Mouse (Mus musculus): Measurements from ENCODE around the gene Trnp1. TPM values are rescaled to one million over a fixed set of nuclear protein-coding genes. Genes with fewer than 3 reads are reported as not detected.
"Not testable (repeated sequence)": the region's sequence is repeated elsewhere in the genome, so short reads cannot be mapped to it uniquely, and the experiment has no call there.

Trnp1 gene
- polyA plus RNA-seq (2015; fragmentation: Nextera tagmentation; extraction: Ambion mirVana): 1.3 and 1.4 TPM in 2 replicates

GRCm38 (mm10) chr4:133498160-133498724, at the start of gene Trnp1:
Gene Trnp1 (minus strand): TSS chr4:133498550.
- Histone ChIP-seq H3K27ac (no peak within 1 kb of the TSS), H3K4me3 (peak within 1 kb of the TSS; percentile 64), H3K9me3 (replicated peaks) (no peaks in the 10 kb centered on the region), H3K4me1 (replicated peaks) (peaks cover 26% of the 10 kb centered on the region), H3K27me3 (peaks cover 85% of the 10 kb centered on the region), H3K9ac (peak within 1 kb of the TSS; percentile 58), H3K4me2 (peak within 1 kb of the TSS; percentile 100), H3K36me3 (no peaks in the 10 kb centered on the region)
- ATAC-seq (replicated peaks; ENCODE audit: insufficient number of reproducible peaks, insufficient read depth, low FRiP score, low read depth): peak; percentile 71
- WGBS: under 1% methylated on average over 40 of the region's 53 CpGs

- Histone ChIP-seq H3K9ac (peak within 1 kb of the TSS; percentile 90), H3K27me3 (no peaks in the 10 kb centered on the region), H3K9me3 (replicated peaks) (no peaks in the 10 kb centered on the region), H3K4me2 (peak within 1 kb of the TSS; percentile 82), H3K4me1 (replicated peaks) (peaks cover 14% of the 10 kb centered on the region), H3K4me3 (peak within 1 kb of the TSS; percentile 85), H3K36me3 (peaks cover 13% of the 10 kb centered on the region; the same call in 1 of the 2 replicates), H3K27ac (peak within 1 kb of the TSS; percentile 68)
- under 1% methylated on average over 74 of the region's 77 CpGs for WGBS
- ATAC-seq (replicated peaks; ENCODE audit: insufficient number of reproducible peaks, insufficient read depth, low FRiP score, low read depth): peak; percentile 98
Observed at GRCm38 (mm10) chr4:133545272-133546231, 47.2 kb upstream of the Trnp1 start, which contains the start of gene Nudc. Gene Nudc (minus strand): TSS chr4:133545996.

DNA sequence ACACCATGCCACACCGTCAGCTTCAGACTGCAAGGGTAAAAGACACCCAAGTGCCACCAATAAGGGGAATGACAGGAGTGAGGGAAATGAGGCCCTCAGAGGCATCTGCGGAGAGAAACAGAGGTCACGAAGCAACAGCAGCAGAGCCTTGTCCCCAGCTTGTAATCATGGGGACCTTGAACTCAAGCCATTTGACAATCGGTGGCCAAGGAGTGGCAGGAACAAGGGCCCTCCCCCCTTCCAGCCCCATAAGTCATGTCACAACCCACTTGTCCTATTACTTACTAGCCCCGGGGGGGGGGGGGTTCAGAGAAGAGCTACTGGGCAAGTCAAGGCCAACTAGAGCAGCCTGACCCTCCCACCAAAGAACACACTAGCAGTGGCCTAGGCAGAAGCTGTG, 38.3 kb upstream of the Trnp1 start:
- Histone ChIP-seq H3K4me1 (replicated peaks) (no peaks in the 10 kb centered on the region), H3K9ac (no peak overlapping the region), H3K4me3 (no peak overlapping the region), H3K27me3 (no peaks in the 10 kb centered on the region), H3K4me2 (no peak overlapping the region), H3K36me3 (peaks cover 77% of the 10 kb centered on the region), H3K9me3 (replicated peaks) (no peaks in the 10 kb centered on the region), H3K27ac (no peak overlapping the region)
- ATAC-seq (replicated peaks; ENCODE audit: insufficient number of reproducible peaks, insufficient read depth, low FRiP score, low read depth): no peak; the same call in 1 of the 2 replicates
- WGBS: 93% methylated on average over 5 of the region's 5 CpGs

DNA sequence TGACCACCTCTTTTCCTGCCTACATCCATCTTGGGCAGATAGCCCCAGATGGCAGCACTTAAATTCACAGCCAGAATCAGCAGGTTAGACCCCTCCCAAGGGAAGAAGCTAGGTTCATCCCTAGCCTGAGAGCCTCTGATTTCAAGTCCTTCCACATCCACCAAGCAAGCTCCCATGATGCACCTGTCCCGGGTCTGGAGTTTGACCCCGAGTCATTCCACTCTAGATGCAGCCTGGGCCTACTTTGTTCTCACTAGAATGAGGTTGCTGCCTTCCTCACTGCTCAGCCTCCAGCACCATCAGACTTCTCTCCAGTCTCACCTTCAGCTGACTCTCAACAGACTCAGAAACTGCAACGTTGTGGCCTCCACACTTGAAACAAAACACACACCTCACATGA, 37.7 kb upstream of the Trnp1 start:
- no peaks in the 10 kb centered on the region for H3K27me3 ChIP-seq
- no peak overlapping the region for H3K9ac ChIP-seq
- WGBS: 81% methylated on average over 3 of the region's 3 CpGs
- no peak overlapping the region for H3K4me2 ChIP-seq
- ATAC-seq (replicated peaks; ENCODE audit: insufficient number of reproducible peaks, insufficient read depth, low FRiP score, low read depth): no peak
- peaks cover 79% of the 10 kb centered on the region for H3K36me3 ChIP-seq
- no peak overlapping the region for H3K4me3 ChIP-seq
- H3K27ac ChIP-seq: no peak overlapping the region
- no peaks in the 10 kb centered on the region for H3K9me3 ChIP-seq (replicated peaks)
- no peaks in the 10 kb centered on the region for H3K4me1 ChIP-seq (replicated peaks)

DNA sequence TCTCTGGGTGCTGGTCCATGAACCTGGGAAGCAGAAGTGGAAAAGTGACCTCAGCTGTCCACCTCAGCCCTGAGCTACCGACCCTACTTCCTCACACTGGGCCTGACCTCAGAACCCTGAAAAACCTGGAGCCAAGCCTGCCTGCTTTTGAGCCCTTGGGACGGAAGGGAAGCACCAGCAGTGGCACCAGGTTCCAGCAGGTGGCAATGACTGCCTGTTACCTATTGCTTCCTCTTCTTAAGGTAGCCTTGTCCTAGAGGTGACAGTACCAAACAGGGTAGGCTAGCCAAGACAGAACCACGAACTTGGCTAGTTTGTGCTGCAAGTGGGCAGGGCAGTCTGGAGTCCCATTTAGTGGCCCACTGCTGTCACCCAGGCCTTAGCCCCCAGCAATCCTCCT, 34.4 kb upstream of the Trnp1 start:
- Histone ChIP-seq H3K9me3 (replicated peaks) (no peaks in the 10 kb centered on the region), H3K27ac (no peak overlapping the region), H3K4me2 (no peak overlapping the region), H3K9ac (no peak overlapping the region), H3K27me3 (no peaks in the 10 kb centered on the region), H3K36me3 (peaks cover 66% of the 10 kb centered on the region), H3K4me3 (no peak overlapping the region), H3K4me1 (replicated peaks) (no peaks in the 10 kb centered on the region)
- WGBS: 91% methylated on average over 3 of the region's 3 CpGs
- ATAC-seq (replicated peaks; ENCODE audit: insufficient number of reproducible peaks, insufficient read depth, low FRiP score, low read depth): no peak

DNA sequence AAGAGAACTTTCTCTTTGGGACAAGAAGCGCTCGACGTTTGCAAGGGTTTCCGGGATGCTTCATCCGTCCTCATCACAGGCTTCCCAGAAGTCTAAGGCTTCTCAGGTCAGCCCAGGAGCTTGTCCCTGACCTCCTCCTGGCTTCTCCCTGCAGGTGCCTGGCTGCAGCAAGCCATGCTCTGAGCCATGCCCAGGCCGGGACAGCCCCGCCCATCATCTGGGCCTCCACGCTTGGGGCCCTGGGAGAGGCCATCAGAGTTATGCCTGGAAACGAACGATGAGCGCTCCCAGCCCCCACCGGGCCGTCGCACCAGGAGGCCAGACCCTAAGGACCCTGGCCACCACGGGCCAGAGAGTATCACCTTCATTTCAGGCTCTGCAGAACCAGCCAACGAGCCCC, 29.4 kb upstream of the Trnp1 start:
- no peaks in the 10 kb centered on the region for H3K4me1 ChIP-seq (replicated peaks)
- no peak overlapping the region for H3K9ac ChIP-seq
- no peaks in the 10 kb centered on the region for H3K27me3 ChIP-seq
- no peak overlapping the region for H3K4me3 ChIP-seq
- H3K27ac ChIP-seq: no peak overlapping the region
- H3K9me3 ChIP-seq (replicated peaks): no peaks in the 10 kb centered on the region
- 62% methylated on average over 16 of the region's 16 CpGs for WGBS
- H3K4me2 ChIP-seq: no peak overlapping the region
- peaks cover 26% of the 10 kb centered on the region for H3K36me3 ChIP-seq
- no peak for ATAC-seq (replicated peaks; ENCODE audit: insufficient number of reproducible peaks, insufficient read depth, low FRiP score, low read depth)

- H3K9me3 ChIP-seq (replicated peaks): no peaks in the 10 kb centered on the region
- H3K4me2 ChIP-seq: no peak overlapping the region
- H3K4me3 ChIP-seq: no peak overlapping the region
- peaks cover 38% of the 10 kb centered on the region for H3K27me3 ChIP-seq
- 55% methylated on average over 2 of the region's 2 CpGs for WGBS
- H3K4me1 ChIP-seq (replicated peaks): peaks cover 9% of the 10 kb centered on the region
- no peak for ATAC-seq (replicated peaks; ENCODE audit: insufficient number of reproducible peaks, insufficient read depth, low FRiP score, low read depth)
- no peak overlapping the region for H3K9ac ChIP-seq
- H3K27ac ChIP-seq: no peak overlapping the region
- no peaks in the 10 kb centered on the region for H3K36me3 ChIP-seq
Observed at GRCm38 (mm10) chr4:133521502-133521901, 23.2 kb upstream of the Trnp1 start.

- H3K36me3 ChIP-seq: no peaks in the 10 kb centered on the region
- peaks cover 40% of the 10 kb centered on the region for H3K27me3 ChIP-seq
- H3K4me2 ChIP-seq: peak overlapping the region; percentile 84
- peaks cover 9% of the 10 kb centered on the region for H3K4me1 ChIP-seq (replicated peaks)
- no peak overlapping the region for H3K27ac ChIP-seq
- peak overlapping the region; percentile 57 for H3K4me3 ChIP-seq
- H3K9me3 ChIP-seq (replicated peaks): no peaks in the 10 kb centered on the region
- H3K9ac ChIP-seq: peak overlapping the region; percentile 55
- 3% methylated on average over 25 of the region's 25 CpGs for WGBS
- ATAC-seq (replicated peaks; ENCODE audit: insufficient number of reproducible peaks, insufficient read depth, low FRiP score, low read depth): no peak; the same call in 1 of the 2 replicates
Observed at GRCm38 (mm10) chr4:133519369-133519665, 21.0 kb upstream of the Trnp1 start.

GRCm38 (mm10) chr4:133518601-133519368, 20.4 kb upstream of the Trnp1 start, which contains the start of gene Kdf1:
Gene Kdf1 (plus strand): TSS chr4:133518963.
- peaks cover 9% of the 10 kb centered on the region for H3K4me1 ChIP-seq (replicated peaks)
- no peaks in the 10 kb centered on the region for H3K9me3 ChIP-seq (replicated peaks)
- peak within 1 kb of the TSS; percentile 55 for H3K9ac ChIP-seq
- peak within 1 kb of the TSS; percentile 84 for H3K4me2 ChIP-seq
- no peaks in the 10 kb centered on the region for H3K36me3 ChIP-seq
- no peak within 1 kb of the TSS for H3K27ac ChIP-seq
- ATAC-seq (replicated peaks; ENCODE audit: insufficient number of reproducible peaks, insufficient read depth, low FRiP score, low read depth): peak; percentile 43
- 4% methylated on average over 57 of the region's 69 CpGs for WGBS
- peaks cover 40% of the 10 kb centered on the region for H3K27me3 ChIP-seq
- H3K4me3 ChIP-seq: peak within 1 kb of the TSS; percentile 57

DNA sequence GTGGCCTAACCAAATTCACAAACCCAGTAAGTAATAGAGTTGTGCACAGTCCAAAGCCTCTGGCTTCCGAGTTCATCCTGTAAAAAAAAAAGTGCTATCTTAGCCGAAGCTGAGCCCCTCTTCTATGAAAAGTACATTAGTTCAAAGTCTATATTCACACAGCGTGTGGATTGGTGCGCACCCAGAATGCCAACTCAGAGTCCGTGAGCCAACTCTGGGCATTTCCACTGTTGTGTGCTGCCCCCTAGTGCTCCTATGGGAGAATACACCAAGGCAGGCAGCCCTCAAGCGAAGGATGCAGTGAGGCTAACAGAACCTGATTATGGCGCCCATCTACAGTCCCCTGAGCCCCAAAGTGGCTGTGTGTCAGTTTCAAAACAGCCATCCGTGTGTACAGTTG, 14.6 kb upstream of the Trnp1 start:
- Histone ChIP-seq H3K4me3 (no peak overlapping the region), H3K27me3 (peaks cover 11% of the 10 kb centered on the region), H3K4me1 (replicated peaks) (no peaks in the 10 kb centered on the region), H3K9me3 (replicated peaks) (no peaks in the 10 kb centered on the region), H3K27ac (no peak overlapping the region), H3K9ac (no peak overlapping the region), H3K4me2 (no peak overlapping the region), H3K36me3 (no peaks in the 10 kb centered on the region)
- ATAC-seq (replicated peaks; ENCODE audit: insufficient number of reproducible peaks, insufficient read depth, low FRiP score, low read depth): peak; percentile 22; the same call in 1 of the 2 replicates
- WGBS: 15% methylated on average over 8 of the region's 8 CpGs

DNA sequence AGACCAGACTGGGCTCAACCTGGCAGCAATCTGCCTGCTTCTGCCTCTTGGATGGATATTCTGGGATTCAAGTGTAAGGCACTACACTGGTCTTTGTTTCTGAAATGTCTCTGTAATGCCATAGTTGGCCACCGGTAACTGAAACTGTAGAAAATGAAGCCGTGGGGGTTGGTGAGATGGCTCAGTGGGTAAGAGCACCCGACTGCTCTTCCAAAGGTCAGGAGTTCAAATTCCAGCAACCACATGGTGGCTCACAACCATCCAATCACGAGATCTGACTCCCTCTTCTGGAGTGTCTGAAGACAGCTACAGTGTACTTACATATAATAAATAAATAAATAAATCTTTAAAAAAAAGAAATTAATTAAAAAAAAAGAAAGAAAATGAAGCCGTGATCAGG, 14.2 kb upstream of the Trnp1 start:
- not testable (repeated sequence) for H3K4me2 ChIP-seq; H3K4me1 ChIP-seq (replicated peaks); H3K36me3 ChIP-seq; H3K9ac ChIP-seq; H3K27ac ChIP-seq; H3K27me3 ChIP-seq; H3K4me3 ChIP-seq; H3K9me3 ChIP-seq (replicated peaks); ATAC-seq (replicated peaks; ENCODE audit: insufficient number of reproducible peaks, insufficient read depth, low FRiP score, low read depth)
- 48% methylated on average over 5 of the region's 5 CpGs for WGBS

All from heart, embryonic 15.5 days (tissue).